Mouse (Mus musculus) induced T-regulatory cell, adult 2 months (primary cell): ENCODE measurements around the gene C1qb.

Source experiments
- DNase-seq: peaks from one replicate; pipeline ENCODE4 v3.0.0-alpha.2; 2012; ENCODE audit warnings: low read depth

C1qb gene

DNA sequence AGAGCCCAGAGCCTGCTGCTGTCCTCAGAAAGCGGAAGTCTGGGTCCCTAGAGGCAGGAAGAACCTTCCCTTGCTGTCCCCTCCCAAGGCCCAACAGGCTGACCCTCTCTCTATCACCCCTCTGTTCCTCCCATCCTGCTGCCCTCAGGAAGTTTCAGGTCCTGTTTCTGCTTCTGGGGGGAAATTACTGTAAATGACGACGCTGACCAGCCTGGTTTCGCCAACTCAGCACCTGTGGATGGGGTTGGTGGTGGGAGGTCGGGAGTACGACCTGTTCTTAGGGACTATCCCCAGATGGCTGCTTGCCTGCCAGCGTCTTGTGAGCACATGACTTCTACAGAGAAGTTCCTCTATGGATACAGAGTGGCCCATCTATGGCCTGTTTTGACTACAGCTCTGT is at the start of gene C1qb:
TSS of gene C1qb (minus strand) at position 87 of the 400 bp plus-strand sequence.
- DNase-seq = no peak

DNA sequence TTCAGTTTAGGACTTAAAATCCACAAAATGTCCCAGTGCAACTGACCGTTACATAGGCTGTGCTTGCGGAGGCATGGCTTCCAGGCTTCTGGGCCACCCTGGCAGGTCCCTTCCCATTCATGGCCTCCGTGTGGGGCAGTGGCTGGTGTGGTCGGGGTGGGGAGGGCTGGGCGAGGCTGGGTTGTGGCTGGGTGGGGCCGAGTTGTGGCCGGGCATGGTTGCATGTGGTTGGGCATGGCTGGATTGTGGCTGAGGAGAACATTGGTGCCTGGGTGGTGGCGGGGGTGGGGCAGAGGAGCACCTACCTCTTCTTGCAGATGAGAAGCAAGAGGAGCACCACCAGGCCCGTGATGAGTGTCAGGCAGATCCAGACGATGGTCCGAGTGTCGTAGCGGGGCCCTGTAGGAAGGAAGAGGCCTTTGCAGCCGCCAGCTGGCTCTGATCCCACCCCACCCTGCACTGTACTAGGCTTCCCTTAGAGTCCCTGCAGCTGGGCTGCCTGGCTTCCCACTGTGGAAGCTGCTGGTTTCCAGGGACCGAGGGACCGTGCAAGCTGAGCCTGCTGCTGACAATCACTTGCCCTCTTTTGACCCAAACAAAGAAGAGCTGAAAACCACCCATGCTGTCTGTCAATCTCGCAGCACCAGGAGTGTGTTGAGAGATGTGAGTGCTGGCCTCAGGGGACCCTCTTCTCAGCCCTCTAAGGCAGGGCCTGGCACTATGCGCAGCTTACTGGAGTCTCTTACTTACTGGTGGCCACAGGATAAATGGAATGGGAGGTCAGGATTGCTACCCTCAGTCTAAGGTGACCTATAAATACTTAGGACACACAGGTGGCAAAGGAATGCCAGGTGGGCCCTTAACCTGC is 49.0 kb upstream of the C1qb start:
- no peak for DNase-seq

DNA sequence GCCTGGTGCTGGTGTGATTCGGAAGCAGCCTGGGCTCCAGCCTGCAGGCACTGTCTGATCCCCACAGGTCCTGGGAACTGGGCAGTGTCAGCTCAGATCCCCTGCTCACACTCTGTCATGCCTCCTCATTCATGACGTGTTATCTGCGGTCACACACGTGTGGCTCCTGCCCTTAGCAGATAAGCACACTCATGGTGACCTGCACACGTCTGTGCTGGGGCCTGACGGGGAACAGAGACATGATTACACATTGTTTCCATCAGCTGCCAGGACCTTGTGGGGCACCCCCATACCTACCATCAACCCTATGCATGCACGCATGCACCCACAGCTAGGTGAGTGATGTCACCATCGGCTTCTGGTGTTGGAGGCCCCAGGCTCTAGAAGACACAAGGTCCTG is 44.5 kb upstream of the C1qb start:
- no peak for DNase-seq

DNA sequence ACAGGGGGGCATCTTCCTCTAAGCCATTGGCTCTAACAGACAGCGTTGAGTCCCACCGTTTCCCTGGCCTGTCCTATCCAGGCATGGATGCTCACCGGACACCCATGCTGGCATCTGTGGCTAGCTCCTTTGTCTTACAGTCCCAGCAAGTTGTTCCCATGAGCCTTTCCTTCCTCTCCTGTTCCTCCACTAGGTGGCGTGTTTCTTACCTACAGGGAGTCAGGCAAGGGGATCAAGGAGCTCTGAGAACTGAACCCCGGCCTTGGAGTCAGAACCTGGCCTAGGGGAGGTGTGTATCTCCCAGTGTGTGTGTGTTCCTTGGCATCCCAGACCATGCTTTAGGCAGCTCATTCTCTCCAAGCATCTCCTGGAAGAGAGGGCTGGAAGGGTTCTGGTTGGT is 42.9 kb upstream of the C1qb start:
- DNase-seq = peak; percentile 48

DNA sequence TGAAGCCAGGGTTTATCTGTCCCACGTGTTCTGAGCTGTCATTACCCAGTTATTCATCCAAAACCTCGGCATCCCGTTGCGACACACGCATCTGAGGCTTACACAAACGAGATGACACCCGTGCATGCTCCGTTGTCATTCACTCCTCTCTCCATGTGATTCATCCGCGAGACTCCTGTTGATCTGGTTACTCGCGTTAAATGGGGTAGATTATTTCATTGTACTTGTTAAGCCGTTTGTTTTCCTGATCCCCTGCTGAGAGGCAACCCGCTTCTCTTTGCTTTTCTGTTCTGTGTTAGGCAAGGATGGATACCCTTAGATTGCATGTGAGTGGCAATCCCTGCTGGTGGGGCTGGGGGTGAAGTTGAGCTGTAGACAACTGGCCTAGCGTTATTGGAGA is 39.8 kb upstream of the C1qb start:
- DNase-seq = no peak

DNA sequence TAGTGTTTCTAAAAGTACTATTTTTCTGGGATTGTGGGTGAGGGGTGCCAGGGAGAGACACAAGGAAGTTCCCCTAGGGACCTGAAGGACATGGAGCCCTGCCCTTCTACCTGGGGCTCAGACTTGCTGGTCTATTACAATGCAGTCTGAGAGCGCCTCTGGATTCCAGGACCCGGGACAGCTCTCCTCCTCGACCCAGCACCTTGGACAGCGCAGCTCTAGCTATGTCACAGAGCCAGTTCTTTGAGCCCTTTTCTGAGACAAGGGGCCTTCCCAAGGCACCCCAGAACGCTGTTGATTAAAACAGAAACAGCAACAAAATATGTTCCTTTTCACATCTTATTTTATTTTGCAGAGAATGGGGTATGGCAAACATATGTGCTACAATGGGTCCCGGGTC is 38.5 kb upstream of the C1qb start:
- peak; percentile 51 for DNase-seq

DNA sequence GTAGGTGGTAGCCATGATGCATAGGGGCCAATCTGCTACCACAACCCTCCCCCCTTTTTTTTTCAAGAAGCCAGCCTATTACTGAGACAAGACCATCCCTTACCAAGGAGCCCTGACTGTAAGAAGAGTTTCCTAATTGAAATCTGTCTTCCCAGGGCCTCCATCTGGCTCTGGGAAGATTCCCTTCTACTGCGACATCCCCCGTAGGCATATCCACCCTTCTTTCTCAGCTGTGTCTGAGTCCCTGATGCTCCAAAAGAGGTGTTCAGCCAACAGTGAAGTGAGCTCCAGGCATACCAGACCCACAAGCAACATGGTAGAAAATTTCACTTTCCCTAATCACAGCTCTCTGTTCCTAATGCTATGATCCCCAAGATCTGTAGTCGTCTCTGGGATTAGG is 33.5 kb upstream of the C1qb start:
- DNase-seq = no peak

DNA sequence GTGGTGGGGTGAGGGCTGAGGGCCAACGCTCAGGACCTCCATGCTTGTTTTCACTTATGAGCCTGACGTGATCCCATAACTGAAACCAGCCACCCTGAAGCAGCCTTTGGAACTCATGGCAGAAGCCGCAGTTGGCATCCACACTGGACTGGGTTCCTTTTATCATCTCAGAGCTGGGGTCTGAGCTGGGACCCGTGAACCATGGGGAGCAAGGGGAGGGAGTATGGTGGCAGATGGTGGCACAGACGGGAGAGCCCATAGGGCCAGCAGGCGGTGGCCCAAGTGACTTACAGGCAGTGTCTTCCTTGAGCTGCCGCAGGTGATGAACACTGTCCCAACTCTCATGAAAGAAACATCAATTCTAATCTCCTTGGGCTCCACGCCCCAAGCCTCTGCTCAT is 32.8 kb upstream of the C1qb start:
- DNase-seq = no peak

DNA sequence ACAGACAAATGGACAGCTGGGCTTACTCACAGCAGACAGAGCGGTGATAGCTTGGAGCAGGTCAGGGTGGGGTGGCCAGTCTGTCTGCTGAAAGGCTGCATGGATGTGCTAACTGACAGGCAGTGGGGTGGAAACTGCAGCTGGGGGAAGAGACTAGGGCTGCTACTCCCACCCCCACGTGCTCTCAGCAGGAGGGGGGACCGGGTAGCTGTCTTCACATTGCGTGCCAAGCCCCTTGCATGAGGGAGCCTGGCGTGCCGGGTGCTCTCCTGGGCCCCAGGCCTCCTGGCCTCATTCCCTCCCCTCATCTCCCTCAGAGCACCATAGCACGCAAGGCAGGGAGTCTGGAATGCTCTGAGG is 31.2 kb upstream of the C1qb start:
- no peak for DNase-seq

DNA sequence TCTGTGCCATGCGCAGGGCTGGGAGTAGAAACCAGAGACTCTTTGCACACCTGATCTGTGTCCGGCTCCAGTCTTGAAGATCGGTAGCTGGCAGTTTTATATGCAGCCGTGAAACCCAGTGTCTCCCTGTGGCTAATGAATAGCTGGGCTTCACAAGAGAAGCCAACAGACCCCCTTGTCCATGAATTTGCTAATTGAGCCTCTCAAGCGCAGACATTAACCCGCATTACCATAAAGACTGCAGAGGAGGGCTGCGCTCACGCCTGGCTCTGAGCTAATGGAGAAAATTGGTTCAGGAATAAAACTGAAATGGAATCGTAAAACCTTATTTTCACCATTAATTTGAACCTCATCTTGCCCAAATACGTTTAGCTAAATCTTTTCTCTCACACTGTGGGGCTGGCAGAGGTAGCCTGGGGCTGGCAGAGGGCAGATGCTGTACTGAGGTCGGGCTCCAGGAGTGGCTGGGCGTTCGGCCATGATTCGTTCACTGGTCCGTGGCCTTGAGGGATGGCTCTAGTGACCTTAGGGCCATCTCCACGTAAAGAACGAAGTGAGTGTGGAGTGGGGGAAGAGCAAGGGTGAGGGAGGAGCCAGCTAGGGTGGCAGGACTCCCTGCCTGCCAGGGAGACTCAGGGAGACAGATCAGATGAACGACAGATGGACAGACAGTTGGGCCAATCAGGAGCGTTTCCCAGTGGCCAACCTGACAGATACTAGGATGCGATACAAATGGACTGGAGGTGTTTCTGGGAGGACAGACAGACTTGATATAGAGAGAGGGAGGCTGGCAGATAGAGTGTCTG is 30.6 kb upstream of the C1qb start:
- no peak for DNase-seq

DNA sequence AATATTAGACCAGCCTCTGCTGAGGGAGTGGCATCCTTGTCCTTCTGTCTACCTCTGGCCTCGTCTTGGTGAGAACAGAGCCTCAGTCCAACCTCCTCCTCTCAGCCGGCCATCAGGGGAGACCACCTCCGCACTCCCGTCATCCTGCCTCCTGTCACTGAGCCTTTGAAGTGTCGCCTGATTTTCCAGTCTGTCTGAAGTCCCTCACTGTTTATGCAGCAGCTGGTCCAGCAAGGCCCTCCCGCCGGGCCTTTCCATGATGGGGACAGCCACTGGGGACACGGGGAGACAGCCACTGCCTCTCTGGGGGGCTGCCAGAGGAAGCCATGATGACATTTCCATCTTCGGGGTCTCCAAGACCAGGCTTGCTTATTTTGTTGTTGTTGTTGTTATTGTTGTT is 26.9 kb upstream of the C1qb start:
- no peak for DNase-seq

DNA sequence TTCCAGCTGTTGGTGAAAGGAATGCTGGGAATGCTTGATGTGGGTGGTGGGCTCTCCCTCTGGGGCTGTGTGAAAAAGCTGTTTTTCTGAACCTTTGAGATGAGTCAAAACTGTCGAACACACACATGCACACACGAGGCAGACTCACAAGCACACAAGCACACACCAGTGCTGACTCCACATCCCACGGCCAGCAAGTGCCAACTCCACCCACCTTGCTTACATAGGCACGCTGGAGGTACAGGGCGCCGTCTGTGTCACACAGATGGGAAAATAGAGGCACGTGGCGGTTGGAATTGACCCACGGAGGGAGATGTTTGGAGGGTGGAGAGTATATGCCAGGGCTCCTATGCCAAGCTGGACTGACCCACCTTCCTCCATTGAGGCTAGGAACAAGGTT is 25.8 kb upstream of the C1qb start:
- no peak for DNase-seq

DNA sequence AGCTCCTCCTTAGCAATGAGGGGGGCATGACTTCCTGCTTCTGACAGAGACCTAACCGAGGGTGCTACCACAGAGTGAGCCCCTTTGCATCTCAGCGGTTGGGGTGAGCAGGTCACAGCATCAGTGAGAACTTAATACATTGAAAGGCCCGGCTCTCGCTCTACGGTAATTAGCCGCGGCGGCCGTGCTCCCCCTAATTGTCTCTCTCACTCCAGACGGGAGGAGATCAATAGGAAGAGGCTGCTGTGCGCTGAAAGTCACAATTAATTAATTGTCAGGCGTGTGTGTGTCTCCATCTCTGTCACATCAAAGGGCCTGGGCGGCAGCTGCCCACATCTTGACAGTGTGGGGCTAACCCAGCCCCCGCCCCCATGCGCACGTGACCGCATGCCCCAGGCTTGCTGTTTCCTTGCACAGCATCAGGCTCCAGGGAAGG is 25.2 kb upstream of the C1qb start:
- no peak for DNase-seq

DNA sequence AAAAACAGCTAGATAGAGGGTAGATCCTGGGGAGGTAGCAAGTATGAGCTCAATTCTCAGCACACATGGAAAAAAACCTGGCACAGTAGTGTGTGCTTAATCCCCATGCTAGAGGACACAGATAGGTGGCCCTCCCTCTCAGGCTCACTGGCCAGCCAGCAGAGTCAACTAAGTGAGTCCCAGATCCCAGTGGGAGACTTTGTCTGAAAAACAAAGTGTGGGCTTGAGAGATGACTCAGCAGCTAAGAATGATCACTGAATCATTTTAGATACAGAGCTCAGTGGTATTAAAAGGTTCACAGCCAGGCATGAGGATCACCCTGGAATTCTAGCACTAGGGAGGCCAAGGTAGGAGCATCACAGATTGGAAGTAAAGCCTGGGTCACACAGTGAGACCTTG is 21.8 kb upstream of the C1qb start:
- DNase-seq = no peak

DNA sequence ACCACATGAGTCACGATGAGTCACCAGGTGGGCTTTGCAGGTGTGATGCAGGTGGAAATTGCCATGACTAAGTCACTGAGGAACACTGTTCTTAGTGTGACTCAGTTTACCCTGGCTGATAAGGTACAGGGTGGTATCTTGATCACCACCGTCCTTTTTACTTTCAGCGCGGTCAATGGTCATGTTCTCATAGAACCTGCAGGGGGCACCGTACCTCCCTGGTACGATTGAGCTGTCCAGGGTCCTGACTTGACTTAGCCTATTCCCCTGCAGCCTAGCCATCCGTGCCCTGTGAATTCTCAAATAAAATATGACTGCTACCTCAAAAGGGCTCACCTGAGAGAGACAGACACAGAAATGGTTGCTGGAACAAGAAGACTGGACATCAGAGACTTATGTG is 21.0 kb upstream of the C1qb start:
- peak; percentile 60 for DNase-seq

DNA sequence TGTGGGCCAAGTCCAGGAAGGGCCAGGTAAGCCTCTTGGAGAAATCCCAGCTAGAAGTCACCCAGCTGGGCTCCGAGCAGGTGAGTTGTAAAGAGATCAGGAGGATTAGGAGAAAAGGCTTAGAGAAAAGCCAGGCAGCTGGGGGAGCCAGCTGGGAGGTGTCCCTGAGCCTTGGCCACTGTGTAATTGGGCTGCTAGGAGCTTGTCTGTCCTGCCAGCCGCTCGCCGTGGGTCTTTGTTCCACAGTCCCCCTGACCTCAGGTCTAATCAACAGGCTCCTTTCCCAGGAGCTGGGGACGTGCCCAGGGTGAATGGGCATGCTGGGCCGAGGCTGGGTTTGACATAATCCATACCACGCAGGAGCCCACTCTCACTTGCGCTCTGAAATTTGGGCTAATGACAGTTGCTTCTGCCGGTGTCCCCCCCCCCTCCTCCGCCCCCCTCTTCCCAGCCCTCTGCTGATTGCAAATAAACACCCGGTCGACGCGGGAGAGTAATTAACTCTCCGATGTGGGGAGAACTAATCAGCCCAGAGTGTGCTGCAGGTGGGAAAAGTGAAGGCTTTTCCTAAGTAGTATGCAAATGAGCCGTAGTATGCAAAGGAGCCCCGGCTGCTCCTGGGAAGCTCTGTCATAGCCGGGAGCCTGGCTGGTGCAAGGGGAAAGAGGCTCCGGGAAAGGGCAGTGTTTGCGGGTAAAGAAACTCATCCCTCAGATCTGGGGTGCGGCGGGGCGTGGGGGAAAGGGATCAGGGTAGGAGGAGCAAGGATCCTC is 19.0 kb upstream of the C1qb start:
- no peak for DNase-seq

DNA sequence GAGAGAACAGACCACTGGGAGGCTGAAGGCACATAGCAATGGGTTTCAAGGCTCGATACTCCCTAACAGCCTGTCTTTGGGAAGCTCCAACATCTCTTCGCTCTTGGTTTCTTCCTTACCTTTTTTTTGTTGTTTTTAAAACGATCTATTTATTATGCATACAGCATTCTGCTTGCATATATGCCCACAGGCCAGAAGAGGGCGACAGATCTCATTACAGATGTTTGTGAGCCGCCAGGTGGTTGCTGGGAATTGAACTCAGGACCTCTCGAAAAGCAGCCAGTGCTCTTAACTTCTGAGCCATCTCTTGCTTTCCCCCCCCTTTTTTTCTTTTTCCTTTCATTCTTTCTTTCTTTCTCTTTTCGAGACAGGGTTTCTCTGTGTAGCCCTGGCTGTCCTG is 13.2 kb upstream of the C1qb start:
- peak; percentile 22 for DNase-seq

DNA sequence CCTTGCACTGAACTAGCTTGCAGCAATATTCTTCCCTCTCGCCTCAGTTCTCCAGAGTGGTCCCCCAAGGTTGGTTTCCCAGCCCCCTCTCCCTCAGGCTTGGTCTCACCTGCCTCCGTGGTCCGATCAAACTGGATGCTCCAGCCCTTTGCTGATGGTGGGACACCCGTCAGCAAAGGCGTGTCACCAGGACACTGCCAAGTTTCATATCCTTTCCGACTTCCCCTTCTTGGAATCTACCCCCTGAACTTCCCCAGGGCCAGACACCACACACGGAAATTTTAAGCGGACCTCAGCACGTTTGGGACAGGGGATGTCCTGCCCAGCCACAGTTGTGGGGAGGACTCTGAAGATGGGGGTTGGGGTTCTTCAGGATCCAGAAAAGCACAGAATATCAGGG is 12.7 kb upstream of the C1qb start, which contains the start of gene C1qa:
TSS of gene C1qa (minus strand) at position 167 of the 400 bp plus-strand sequence.
- DNase-seq = no peak

DNA sequence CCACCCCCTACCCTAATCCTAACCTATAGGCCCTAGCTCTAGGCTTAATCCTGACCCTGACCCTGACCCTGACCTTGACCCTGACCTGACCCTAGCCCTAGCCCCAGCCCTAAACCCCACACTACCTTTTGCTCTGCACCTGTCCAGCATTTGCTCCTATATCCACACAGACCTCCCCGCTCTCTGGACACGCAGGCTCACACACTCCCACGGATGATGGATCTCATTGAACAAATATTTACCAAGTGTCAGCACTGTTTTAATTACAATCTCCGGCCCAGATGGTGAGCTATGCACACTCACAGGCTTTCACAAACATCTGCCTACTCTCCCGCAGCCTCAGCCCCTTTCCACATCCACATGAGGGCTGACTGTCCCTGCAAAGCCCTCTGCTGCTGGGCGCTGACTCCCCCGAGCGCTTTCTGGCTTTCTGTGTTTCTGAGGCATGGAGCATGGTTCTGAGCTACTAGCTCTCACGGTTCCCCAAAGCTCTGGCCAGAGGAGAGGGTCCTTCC is 12.2 kb upstream of the C1qb start:
- no peak for DNase-seq

DNA sequence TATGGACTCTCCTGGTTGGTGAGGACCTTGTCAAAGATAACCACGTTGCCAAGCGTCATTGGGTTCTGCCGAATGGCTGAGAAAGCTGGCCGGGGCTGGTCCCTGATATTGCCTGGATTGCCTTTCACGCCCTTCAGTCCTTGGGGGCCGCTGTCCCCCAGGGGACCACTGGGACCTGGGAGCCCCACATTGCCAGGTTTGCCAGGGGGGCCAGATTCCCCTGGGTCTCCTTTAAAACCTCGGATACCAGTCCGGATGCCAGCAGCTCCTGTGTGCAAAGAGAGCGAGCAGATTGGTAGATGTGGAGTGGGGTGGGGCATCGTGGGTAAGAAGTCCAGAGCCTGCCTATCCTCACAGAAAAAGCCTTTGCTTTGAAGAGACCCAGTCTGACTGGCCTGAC is 10.5 kb upstream of the C1qb start:
- DNase-seq = no peak

DNA sequence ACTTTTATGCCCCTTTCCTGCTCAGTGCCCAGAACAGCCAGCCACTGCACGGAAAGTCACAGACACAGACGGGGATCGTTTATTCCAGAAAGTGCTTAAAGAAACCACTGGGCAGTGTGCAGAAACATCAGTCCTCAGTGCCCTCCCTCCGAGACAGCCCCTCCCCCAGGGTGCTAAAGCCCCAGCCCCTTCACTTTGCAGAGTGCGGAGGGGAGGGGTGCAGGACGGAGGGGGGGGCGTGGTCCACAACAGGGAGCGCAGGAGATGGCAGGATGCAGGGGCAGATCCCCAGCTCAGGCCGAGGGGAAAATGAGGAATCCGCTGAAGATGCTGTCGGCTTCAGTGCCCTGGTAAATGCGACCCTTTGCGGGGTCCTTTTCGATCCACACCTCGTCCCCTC is 9.9 kb upstream of the C1qb start:
- DNase-seq = no peak

DNA sequence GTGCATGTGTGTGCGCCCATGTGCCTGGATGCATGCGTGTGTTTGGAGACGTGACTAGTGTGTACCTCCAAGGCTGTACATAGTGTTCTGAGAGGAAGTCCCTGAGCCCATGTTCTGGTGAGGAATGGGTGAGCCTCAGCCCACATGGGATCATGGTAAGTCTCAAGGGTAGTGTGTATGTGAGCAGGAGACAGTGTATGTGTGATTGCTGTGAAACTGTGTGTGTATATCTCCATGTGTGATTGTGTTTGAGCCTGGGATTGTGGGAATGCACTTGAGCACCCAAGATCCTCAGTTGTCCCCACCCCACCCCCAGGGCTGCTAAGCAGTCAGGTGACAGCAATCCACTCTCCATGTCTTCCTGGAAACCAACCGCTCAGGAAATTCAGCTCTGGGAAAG is 8.8 kb upstream of the C1qb start:
- no peak for DNase-seq
